Mouse (Mus musculus): ENCODE measurements at regions not wholly inside any gene's neighbourhood (a gene's known extent, or its start where the extent isn't known, plus 50 kb on each side); places are given as distances from the start of the nearest gene placed in this dataset.

- no peak for TF ChIP-seq CTCF (IDR thresholded peaks at IDR 0.05; ENCODE audit: extremely low read depth, insufficient read length, insufficient replicate concordance, low read depth, low read length)
- TF ChIP-seq POLR2A (IDR thresholded peaks at IDR 0.05; ENCODE audit: low read depth, low read length) = no peak
Measured at GRCm38 (mm10) chr1:35960844-35961243, 107.4 kb upstream of the Hs6st1 start.
